8 mouse cellular contexts compared by ENCODE assay signal in genomic region chr11:102465713-102466436, GRCm38 (mm10). TPM values are rescaled to one million over a fixed set of nuclear protein-coding genes. Genes with fewer than 3 reads are reported as not detected.
DNase-seq lines count a peak whose midpoint lies in the region; ATAC-seq lines count a peak whose summit lies in the region.

No protein-coding gene starts in this region.

- H3K4me1 ChIP-seq in neural tube, embryonic 11.5 days (ENCODE audit: control insufficient read depth, insufficient read depth, low read length), result no peaks in the 10 kb centered on the region
- peaks cover 22% of the 10 kb centered on the region for H3K4me1 ChIP-seq in forebrain, embryonic 15.5 days

- intact Hi-C loops in heart, postnatal 10 days (cut with DNase I), result no loop called here

- WGBS in neural tube, embryonic 11.5 days, result 17% methylated on average over 26 of the region's 26 CpGs
- WGBS in forebrain, embryonic 15.5 days, result 5% methylated on average over 26 of the region's 26 CpGs

- ATAC-seq in neural tube, embryonic 11.5 days (ENCODE audit: insufficient read depth, low FRiP score, low TSS enrichment), result no peak
- ATAC-seq in forebrain, embryonic 15.5 days (replicated peaks), result no peak

- H3K27ac ChIP-seq in neural tube, embryonic 11.5 days (ENCODE audit: low read depth, low read length), result no peak overlapping the region
- H3K27ac ChIP-seq in forebrain, embryonic 15.5 days (replicated peaks), result peak overlapping the region; percentile 62

- 0 out of 2 replicates have a peak, but pooled peaks cover 2% of the 10 kb centered on the region for H3K27me3 ChIP-seq in neural tube, embryonic 11.5 days (ENCODE audit: control insufficient read depth, insufficient read depth, low read length)
- no peaks in the 10 kb centered on the region for H3K27me3 ChIP-seq in forebrain, embryonic 15.5 days

- H3K4me2 ChIP-seq in neural tube, embryonic 11.5 days (ENCODE audit: low read depth), result no peak overlapping the region
- peak overlapping the region; percentile 23; the same call in 1 of the 2 replicates for H3K4me2 ChIP-seq in forebrain, embryonic 15.5 days (replicated peaks)

- H3K4me3 ChIP-seq in neural tube, embryonic 11.5 days (ENCODE audit: low read depth, low read length), result no peak overlapping the region
- peak overlapping the region; percentile 5; the same call in 1 of the 2 replicates for H3K4me3 ChIP-seq in forebrain, embryonic 15.5 days

- no peak overlapping the region for H3K9ac ChIP-seq in neural tube, embryonic 11.5 days (ENCODE audit: low read length)
- H3K9ac ChIP-seq in forebrain, embryonic 15.5 days (replicated peaks), result no peak overlapping the region

- DNase-seq in neural tube, embryonic 11.5 days (ENCODE audit: low spot score), result peak; percentile 32
- no peak for DNase-seq in neural tube, embryonic 10.5 days (ENCODE audit: extremely low spot score, low spot score)
- peak; percentile 82 to 83 for DNase-seq in heart, postnatal 10 days
- peak; percentile 64 to 68 for DNase-seq in kidney, postnatal 36 days
- peak; percentile 75 to 84 for DNase-seq in lung, adult 18-20 months
- peak; percentile 63 for DNase-seq in retina, postnatal 1 day
- no peak for DNase-seq in B cell, adult 2 months

- no peaks in the 10 kb centered on the region for H3K9me3 ChIP-seq in neural tube, embryonic 11.5 days (ENCODE audit: control insufficient read depth, low read length)
- H3K9me3 ChIP-seq in forebrain, embryonic 15.5 days, result no peaks in the 10 kb centered on the region

- H3K36me3 ChIP-seq in neural tube, embryonic 11.5 days (ENCODE audit: control insufficient read depth, insufficient read depth, low read length), result no peaks in the 10 kb centered on the region
- no peaks in the 10 kb centered on the region for H3K36me3 ChIP-seq in forebrain, embryonic 15.5 days

RNA-seq across cellular contexts. Expression of gene Itga2b, which starts 4.0 kb away (rescaled TPM):
- polyA plus RNA-seq in neural tube, embryonic 11.5 days (2014; fragmentation: Nextera tagmentation; extraction: Ambion mirVana), result 5.3 and 6.1 TPM in 2 replicates
- polyA plus RNA-seq in forebrain, embryonic 15.5 days (2015; fragmentation: Nextera tagmentation; extraction: Ambion mirVana), result 4.0 and 4.7 TPM in 2 replicates
- total RNA-seq in heart, postnatal 10 days (2021), result 1 to 10 TPM; 2.8 to 4.6 TPM

RNA-seq across cellular contexts. Expression of gene Fam171a2, which starts 18.4 kb away (rescaled TPM):
- 11.6 and 12.0 TPM in 2 replicates for polyA plus RNA-seq in neural tube, embryonic 11.5 days (2014; fragmentation: Nextera tagmentation; extraction: Ambion mirVana)
- polyA plus RNA-seq in forebrain, embryonic 15.5 days (2015; fragmentation: Nextera tagmentation; extraction: Ambion mirVana), result 22.5 and 24.3 TPM in 2 replicates
- total RNA-seq in heart, postnatal 10 days (2021), result 10 to 100 TPM; 20.0 to 23.8 TPM

RNA-seq across cellular contexts. Expression of gene Grn, which starts 35.8 kb away (rescaled TPM):
- polyA plus RNA-seq in neural tube, embryonic 11.5 days (2014; fragmentation: Nextera tagmentation; extraction: Ambion mirVana), result 54.2 and 54.8 TPM in 2 replicates
- polyA plus RNA-seq in forebrain, embryonic 15.5 days (2015; fragmentation: Nextera tagmentation; extraction: Ambion mirVana), result 61.8 and 62.0 TPM in 2 replicates
- 100 to 1,000 TPM; 189 to 192 TPM for total RNA-seq in heart, postnatal 10 days (2021)

RNA-seq across cellular contexts. Expression of gene Slc25a39, which starts 58.1 kb away (rescaled TPM):
- polyA plus RNA-seq in neural tube, embryonic 11.5 days (2014; fragmentation: Nextera tagmentation; extraction: Ambion mirVana), result 174 and 184 TPM in 2 replicates
- polyA plus RNA-seq in forebrain, embryonic 15.5 days (2015; fragmentation: Nextera tagmentation; extraction: Ambion mirVana), result 144 TPM in 2 replicates
- 100 to 1,000 TPM; 155 to 156 TPM for total RNA-seq in heart, postnatal 10 days (2021)

Comparison
In these comparisons a context has a peak if more than half of its experiments do, and no peak if none do; other contexts are left out.
1. DNase-seq: peak in neural tube, embryonic 11.5 days (single experiment), heart, postnatal 10 days (2 of 2), kidney, postnatal 36 days (2 of 2), lung, adult 18-20 months (2 of 2) and retina, postnatal 1 day (single experiment); none in neural tube, embryonic 10.5 days (single experiment) and B cell, adult 2 months (0 of 2).